Mouse (Mus musculus) adrenal gland, adult 8-10 months (tissue): Measurements from ENCODE around the gene Elf5. TPM values are rescaled to one million over a fixed set of nuclear protein-coding genes. Genes with fewer than 3 reads are reported as not detected.

Experiments used
- DNase-seq: peaks from one replicate; pipeline ENCODE4 v3.0.0; 2022
- total RNA-seq, 4 experiments: library from RNA; stranded (reverse); gene quantifications; 2 replicates each; pipeline ENCODE4 v1.2.4; 2022

Elf5 gene
- total RNA-seq, 4 experiments from 2014 or later = not detected

DNA sequence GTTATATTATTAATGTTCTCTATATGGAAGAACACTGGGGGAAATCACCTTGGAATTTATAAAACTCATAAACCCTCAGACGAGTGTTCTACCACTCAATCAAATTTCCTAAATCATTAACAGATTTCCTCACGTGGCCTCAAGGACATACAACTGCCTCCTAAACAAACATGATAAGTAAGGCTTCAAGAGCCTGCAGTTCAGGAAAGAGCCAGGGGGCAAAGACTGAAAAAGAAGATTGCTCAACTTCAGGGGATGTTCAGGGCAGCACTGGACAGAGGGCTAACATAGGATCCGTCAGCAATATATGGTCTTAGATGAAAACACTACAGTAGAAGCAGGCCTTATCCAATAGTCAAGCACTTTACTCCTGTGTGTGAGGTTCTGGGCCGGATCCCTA is 66.0 kb downstream of the Elf5 start:
- no peak for DNase-seq

DNA sequence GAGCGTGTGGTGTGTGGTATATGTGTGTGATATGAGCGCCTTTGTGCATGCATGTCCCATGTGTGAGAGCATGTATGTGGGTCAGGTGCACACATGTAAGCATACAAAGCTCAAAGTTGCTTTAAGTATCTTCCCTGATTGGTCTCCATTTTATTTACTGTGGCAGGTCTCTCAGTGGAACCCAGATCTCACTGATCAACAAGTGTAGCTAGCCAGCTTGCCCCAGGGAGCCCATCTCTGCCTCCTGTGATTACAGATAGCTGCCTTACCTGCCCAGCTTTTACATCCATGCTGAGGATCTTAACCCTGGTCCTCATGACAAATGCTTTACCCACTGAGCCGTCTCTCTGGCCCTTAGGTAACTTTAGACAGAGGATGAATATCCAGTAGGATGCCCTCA is 66.8 kb downstream of the Elf5 start:
- DNase-seq = no peak

GRCm38 (mm10) chr2:103480240-103480639 is 68.8 kb downstream of the Elf5 start:
- DNase-seq = peak; percentile 26

- DNase-seq = no peak
Measured at GRCm38 (mm10) chr2:103480871-103481270, 69.4 kb downstream of the Elf5 start.

GRCm38 (mm10) chr2:103481314-103482231 is 70.1 kb downstream of the Elf5 start:
- DNase-seq = no peak

DNA sequence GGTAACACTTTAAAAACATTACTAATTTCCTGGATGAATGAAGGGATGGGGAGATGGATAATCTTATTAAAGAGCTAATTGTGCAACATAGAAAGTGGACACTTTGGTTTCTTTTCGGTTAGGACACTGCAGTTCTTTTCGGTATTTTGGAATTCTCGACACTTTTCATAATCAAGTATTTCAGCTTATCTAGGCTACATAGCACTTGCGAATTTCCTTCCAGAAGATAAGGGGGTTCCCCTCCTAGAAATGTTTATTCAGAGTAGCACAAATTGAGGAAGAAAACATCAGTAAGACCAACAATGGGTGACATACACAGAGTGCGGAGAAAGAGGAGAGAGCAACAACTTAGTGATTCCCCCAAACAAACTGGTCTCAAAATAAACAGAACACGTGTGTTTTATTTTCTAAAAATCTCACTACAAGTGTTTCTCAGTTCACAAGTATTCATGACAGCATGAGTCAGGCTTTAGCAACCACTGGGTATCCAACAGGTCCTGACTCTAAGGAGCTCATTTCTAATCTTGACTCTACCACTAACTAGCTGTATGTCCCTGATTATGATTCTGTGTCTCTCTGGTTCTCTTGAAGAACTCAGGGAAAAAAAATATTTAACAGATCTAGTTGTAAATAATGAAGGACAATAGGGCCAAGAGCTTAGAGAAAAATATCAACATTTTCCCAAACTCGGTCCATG is 71.9 kb downstream of the Elf5 start:
- DNase-seq = no peak

DNA sequence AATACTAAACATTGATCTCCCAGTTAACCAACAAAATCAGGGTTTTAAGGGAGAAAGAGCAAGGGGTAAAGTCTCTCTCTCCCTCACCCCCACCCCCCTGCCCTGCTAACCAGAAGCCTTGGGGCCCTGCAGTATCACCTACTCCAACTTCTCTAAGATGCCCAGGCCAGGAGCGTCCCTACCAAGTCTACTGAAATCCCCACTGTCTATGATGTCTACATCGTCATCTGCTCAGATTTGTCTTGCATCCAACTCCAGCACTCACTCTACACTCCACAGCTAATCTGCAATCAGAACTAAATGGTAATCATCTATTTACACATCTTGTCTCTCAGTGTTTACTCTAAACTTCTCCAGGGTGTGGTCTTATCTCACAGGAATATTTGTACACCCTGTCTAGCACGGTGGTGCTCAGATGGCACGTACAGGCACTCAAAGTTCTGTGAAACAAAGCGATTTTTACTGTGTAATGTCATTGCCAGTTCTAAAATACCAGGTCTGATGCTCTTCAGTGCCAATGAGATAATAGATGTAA is 72.6 kb downstream of the Elf5 start:
- no peak for DNase-seq

GRCm38 (mm10) chr2:103484617-103485401 is 73.3 kb downstream of the Elf5 start, which contains the start of gene Cat:
Cat (minus strand) TSS chr2:103485160.
- DNase-seq = peak; percentile 97

DNA sequence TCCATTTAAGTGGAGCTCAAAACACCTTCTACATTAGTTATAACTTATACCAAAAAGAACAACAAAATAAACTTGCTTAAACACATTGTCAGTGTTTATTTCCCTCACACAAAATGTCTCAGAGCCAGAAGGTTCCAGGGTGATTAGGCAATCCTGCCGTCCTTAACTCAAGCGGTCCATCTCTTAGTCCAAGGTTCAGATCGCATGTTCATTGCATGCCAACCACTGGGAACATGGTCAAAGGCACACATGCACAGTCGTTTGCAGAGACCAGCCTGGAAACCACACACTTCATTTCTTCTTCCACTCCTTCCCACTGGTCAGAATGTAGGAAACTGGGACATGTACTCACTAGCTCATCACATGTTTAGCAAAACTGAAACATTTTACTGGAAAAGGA is 81.0 kb downstream of the Elf5 start:
- DNase-seq = no peak

DNA sequence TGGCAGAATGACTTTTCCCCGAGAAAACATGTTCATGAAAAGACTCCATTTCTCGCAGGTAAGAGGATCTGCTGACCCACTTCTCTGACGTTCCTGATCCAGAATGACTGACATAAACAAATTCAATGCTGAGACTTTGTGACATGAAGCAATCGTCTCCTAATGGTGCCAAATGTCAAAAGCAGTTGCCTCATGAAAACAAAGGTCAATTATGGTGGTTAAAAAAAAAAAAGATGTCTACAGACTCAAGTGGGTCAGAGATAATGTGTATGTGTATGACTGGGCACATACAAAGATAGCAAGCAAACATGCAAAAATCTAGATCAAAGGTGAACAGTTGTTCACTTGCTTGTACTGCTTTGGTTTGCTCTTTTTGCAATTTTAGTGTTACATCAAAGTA is 82.3 kb downstream of the Elf5 start:
- no peak for DNase-seq

DNA sequence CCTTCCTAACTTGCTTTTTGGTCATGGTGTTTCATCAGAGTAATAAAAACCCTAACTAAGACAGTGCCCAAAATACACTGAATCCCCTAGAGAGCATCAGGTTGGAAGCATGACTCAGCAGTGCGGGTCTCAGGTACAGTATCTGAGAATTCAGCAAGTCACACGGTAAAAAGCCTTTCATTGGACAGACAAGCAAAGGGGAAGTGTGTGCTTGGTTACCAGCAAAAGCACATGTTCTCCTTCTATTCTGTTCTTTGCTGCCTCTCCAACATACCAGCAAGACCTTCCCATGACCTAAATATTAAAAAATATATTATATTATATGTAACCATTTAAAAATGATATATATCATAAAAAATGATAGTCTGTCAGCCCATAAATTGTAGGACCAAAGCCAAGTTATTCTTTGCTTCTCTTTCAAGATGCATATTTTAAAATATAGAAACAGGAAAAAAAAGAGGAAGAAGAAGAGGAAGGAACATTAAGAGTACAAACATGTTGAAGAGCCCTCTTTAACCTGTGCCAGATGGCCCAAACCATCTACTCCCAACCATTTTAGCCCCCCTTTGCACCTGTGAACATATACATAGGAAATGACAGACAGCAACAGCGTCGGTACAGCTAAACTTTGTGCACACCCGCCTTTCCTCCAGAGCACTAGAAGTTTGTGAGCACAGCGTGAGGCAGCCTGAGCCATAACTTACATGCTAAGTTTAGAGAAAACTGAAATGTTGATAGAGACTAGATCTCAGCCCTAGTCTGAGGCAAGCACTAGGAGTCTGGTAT is 84.3 kb downstream of the Elf5 start:
- no peak for DNase-seq

Other genes with a start within 250 kb of the Elf5 start
- under 1 TPM in 2 of 4 experiments, not detected in 2; 0.35 to 0.84 TPM for gene Ehf, start 108.4 kb upstream of the Elf5 start, total RNA-seq
- gene Cat, start 73.5 kb downstream of the Elf5 start, total RNA-seq = 100 to 1,000 TPM; 149 to 361 (median 282) TPM
- gene Abtb2, start 154.6 kb downstream of the Elf5 start, total RNA-seq = 10 to 100 TPM in 3 of 4 experiments, 1 to 10 TPM in 1; 8.8 to 57.0 (median 24.5) TPM